Mouse (Mus musculus) ES-Bruce4 (cell line): ENCODE data around the gene Drg1. TPM values are rescaled to one million over a fixed set of nuclear protein-coding genes. Genes with fewer than 3 reads are reported as not detected.
"Not testable (repeated sequence)": the region's sequence is repeated elsewhere in the genome, so short reads cannot be mapped to it uniquely, and the experiment has no call there.

ENCODE experiments used
- H3K27ac ChIP-seq: 2 replicates; pipeline ENCODE4 v1.5.1; 2012; ENCODE audit warnings: low read length, inconsistent platforms; ENCODE audit not compliant: insufficient read depth
- H3K27me3 ChIP-seq: 2 replicates; pipeline ENCODE4 v1.6.1; 2012; ENCODE audit warnings: mild to moderate bottlenecking, low read length, inconsistent platforms; ENCODE audit not compliant: control insufficient read depth, poor library complexity, insufficient read depth, severe bottlenecking
- H3K36me3 ChIP-seq: 2 replicates; pipeline ENCODE4 v1.6.1; 2012; ENCODE audit warnings: inconsistent platforms, mild to moderate bottlenecking, low read length, moderate library complexity; ENCODE audit not compliant: control insufficient read depth, poor library complexity, insufficient read depth, severe bottlenecking
- H3K4me1 ChIP-seq: one replicate; pipeline ENCODE4 v1.8.1; 2011; ENCODE audit warnings: low read length; ENCODE audit not compliant: control insufficient read depth, insufficient read depth
- H3K4me3 ChIP-seq: 2 replicates; pipeline ENCODE4 v1.5.1; 2011; ENCODE audit warnings: low read depth, mild to moderate bottlenecking, low read length
- H3K9ac ChIP-seq: 2 replicates; pipeline ENCODE4 v1.6.1; 2012; ENCODE audit warnings: low read depth, mild to moderate bottlenecking, inconsistent platforms; ENCODE audit not compliant: poor library complexity, severe bottlenecking
- H3K9me3 ChIP-seq: replicated peaks from 2 replicates; pipeline ENCODE4 v1.6.1; 2012; ENCODE audit warnings: mild to moderate bottlenecking, low read length, inconsistent platforms; ENCODE audit not compliant: control insufficient read depth, poor library complexity, insufficient read depth, severe bottlenecking
- EP300 ChIP-seq: IDR thresholded peaks from 2 replicates; pipeline ENCODE4 v1.6.1; 2011; ENCODE audit warnings: low read depth, low read length; ENCODE audit not compliant: insufficient read depth
- polyA plus RNA-seq: library from polyadenylated mRNA; stranded (reverse); fragments of >200 nt; gene quantifications from 2 replicates; pipeline ENCODE4 v1.2.4, GENCODE M21; 2011; ENCODE audit warnings: low read depth; ENCODE audit not compliant: missing spikeins, insufficient read depth, insufficient read length

Gene Drg1
- polyA plus RNA-seq, 1 experiment: 170 TPM

DNA sequence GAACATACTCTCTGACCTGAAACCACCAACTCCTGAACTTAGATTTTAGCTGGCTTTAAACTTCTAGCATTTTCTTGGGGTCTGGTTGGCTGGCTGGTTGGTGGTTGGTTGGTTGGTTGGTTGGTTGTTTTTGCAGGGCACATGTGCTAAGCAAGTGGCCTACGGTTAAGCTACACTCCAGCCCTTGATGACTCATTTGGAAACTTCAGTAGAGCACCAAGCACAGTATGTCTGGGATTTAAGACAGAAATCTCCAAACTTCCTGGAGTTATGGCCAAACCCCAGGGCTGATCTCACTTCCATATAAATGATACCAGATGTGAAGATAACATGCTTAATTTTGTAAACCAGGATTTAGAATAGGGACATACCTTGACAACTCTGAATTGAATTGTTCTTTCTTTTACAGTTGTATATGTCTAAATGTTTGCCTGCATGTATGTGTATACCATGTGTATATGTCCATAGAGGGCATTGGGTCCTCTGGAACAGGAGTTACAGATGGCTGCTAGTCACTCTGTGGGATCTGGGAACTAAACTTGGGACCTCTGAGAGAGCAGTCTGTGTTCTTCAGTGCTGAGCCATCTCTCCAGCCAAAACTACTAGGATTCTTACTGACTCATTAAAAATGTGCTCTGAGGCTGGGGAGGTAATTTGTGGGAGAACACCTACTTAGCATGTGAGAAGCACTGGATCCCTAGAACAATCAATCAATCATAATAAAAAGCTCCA, 112.4 kb downstream of the Drg1 start:
- not testable (repeated sequence) for H3K27me3 ChIP-seq, H3K36me3 ChIP-seq, H3K9ac ChIP-seq, H3K27ac ChIP-seq, H3K4me1 ChIP-seq, H3K9me3 ChIP-seq, H3K4me3 ChIP-seq

DNA sequence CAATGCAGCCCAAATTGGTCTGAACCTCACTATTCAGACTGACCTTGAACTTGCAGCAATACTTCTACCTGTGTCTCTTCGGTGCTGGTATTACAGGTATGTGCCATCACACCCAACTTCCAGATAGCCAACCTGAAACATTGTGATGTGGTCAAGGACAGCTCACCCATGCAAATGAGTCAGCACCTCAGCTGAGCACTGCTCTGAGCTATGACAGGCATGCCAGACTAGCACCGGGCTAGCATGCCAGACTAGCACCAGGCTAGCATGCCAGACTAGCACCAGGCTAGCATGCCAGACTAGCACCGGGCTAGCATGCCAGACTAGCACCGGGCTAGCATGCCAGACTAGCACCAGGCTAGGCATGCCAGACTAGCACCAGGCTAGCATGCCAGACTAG, 114.9 kb downstream of the Drg1 start:
- not testable (repeated sequence) for H3K9me3 ChIP-seq, H3K4me3 ChIP-seq, H3K9ac ChIP-seq, H3K4me1 ChIP-seq, H3K27ac ChIP-seq, H3K27me3 ChIP-seq, H3K36me3 ChIP-seq

GRCm38 (mm10) chr11:3150677-3151003, 115.6 kb downstream of the Drg1 start:
- not testable (repeated sequence) for H3K4me3 ChIP-seq, H3K27ac ChIP-seq, H3K9ac ChIP-seq, H3K9me3 ChIP-seq, H3K4me1 ChIP-seq, H3K36me3 ChIP-seq, H3K27me3 ChIP-seq

- not testable (repeated sequence) for H3K4me3 ChIP-seq, H3K9me3 ChIP-seq, H3K36me3 ChIP-seq, H3K4me1 ChIP-seq, H3K27ac ChIP-seq, H3K9ac ChIP-seq, H3K27me3 ChIP-seq
Measured at GRCm38 (mm10) chr11:3150003-3150676, 116.1 kb downstream of the Drg1 start.

GRCm38 (mm10) chr11:3149471-3149870, 116.7 kb downstream of the Drg1 start:
- not testable (repeated sequence) for H3K27ac ChIP-seq, H3K9me3 ChIP-seq, H3K4me3 ChIP-seq, H3K27me3 ChIP-seq, H3K4me1 ChIP-seq, H3K36me3 ChIP-seq, H3K9ac ChIP-seq

- not testable (repeated sequence) for H3K27me3 ChIP-seq, H3K9ac ChIP-seq, H3K27ac ChIP-seq, H3K36me3 ChIP-seq, H3K4me3 ChIP-seq, H3K9me3 ChIP-seq, H3K4me1 ChIP-seq
Measured at GRCm38 (mm10) chr11:3146806-3147205, 119.4 kb downstream of the Drg1 start.

DNA sequence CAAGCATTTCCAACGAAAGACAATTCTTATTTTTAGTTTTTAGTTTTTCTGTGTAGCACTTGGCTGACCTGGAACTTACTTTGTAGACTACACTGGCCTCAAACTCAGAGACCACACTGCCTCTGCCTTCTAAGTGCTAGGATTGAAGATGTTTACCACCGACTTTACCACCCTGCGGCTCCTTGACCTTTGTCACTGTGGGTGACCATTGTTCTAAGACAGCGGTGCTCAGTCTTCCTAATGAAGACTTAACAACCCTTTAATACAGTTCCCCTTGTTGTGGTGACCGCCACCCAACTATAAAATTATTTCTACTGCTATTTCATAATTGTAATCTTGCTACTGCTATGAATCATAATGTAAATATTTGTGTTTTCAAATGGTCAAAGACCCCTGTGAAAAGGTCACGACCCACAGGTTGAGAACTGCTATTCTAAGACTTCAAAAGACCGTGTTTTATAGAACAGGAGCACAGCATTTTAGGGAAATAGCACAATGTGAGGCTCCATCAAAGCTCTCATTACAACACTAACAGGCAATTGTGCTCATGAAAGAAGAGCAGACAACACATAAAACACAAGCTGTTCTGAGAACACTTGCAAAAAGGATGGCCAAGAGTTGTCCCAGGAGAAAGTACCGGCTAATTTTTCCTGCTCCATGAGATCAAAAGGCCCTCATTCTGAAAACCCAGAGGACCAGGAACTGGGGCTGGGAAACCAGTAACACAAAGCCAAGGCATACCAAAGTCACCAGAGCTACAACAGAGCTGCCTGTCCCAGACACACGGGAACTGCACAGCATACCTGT, 120.7 kb downstream of the Drg1 start:
- H3K27me3 ChIP-seq, H3K4me3 ChIP-seq, H3K4me1 ChIP-seq, H3K36me3 ChIP-seq, H3K9ac ChIP-seq, H3K27ac ChIP-seq, H3K9me3 ChIP-seq: not testable (repeated sequence)
- TF ChIP-seq EP300: 0 out of 2 replicates have a peak, but pooled peaks have one; percentile 38

DNA sequence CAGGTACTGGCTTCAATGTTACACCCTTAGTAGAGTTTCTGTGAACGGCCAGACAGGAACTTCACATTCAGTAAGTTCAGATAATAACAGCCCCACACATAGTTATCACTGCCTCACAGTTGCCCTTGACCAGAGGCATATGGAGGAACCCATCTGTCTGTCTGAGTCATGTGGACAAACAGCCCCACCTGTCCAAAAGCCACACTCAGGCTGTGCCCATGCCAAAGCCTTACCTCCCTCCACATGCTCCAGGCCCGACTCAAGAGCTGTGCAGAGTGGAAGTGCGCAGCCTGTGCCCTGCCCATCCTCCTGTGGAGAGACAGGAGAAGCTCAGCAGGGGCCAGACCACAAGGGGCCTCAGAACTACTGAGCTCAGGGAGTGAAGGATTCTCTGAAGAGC, 122.2 kb downstream of the Drg1 start:
- not testable (repeated sequence) for H3K27ac ChIP-seq, H3K4me1 ChIP-seq, H3K9ac ChIP-seq, H3K9me3 ChIP-seq, H3K27me3 ChIP-seq, H3K36me3 ChIP-seq, H3K4me3 ChIP-seq

DNA sequence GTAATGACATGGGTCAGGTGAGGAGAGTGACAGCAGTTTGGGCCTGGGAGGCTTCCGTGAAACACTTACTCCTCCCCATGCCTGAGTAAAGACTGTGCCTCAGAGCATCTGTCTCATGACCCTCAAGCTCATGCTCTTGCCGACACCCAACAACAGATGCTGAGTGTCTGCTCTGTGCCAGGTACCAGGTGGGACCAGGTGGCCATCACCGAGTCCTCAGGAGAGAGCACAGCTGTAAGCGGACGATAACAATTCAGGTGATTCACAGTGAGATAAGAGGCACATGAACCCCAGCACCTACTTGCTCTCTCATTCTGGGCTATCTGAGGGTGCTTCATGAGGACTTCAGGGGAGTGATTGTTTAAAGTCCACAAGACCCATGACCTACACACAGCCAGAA, 123.8 kb downstream of the Drg1 start:
- H3K4me1 ChIP-seq, H3K9ac ChIP-seq, H3K9me3 ChIP-seq, H3K36me3 ChIP-seq, H3K4me3 ChIP-seq, H3K27me3 ChIP-seq, H3K27ac ChIP-seq: not testable (repeated sequence)
